Comparison of ENCODE assay signal across 8 mouse cellular contexts in the genomic region with DNA sequence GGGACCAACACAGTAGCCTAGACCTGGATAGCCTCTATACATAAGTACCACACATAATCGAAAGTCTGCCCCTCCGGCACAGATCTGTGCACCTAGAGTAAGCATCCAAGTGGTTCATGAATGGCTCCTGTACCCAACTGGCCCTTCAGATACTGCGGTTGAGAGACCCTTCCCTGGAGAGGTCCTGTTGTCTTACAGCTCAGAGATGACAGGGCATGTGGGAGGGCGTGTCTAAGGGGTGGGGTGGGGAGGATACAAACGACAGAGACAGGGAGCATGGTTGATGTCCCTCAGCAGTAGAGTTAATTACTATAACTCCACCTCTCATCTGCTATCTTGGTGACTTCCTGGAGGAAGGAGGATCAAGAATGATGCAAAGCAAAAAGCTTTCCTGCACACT. TPM values are rescaled to one million over a fixed set of nuclear protein-coding genes. Genes with fewer than 3 reads are reported as not detected.
DNase-seq lines count a peak whose midpoint lies in the region; ATAC-seq and TF ChIP-seq lines count a peak whose summit lies in the region.

No protein-coding gene starts in this region.

- 30% methylated on average over 5 of the region's 5 CpGs for WGBS in forebrain, embryonic 10.5 days
- WGBS in limb, embryonic 11.5 days: 32% methylated on average over 5 of the region's 5 CpGs
- WGBS in neural tube, embryonic 15.5 days: 18% methylated on average over 5 of the region's 5 CpGs
- WGBS in lung, adult 2 months: 36% methylated on average over 5 of the region's 5 CpGs

- peak overlapping the region; percentile 50 for H3K4me3 ChIP-seq in left cerebral cortex, adult 2 months
- H3K4me3 ChIP-seq in forebrain, embryonic 10.5 days: peak overlapping the region; percentile 61
- peak overlapping the region; percentile 48 for H3K4me3 ChIP-seq in limb, embryonic 11.5 days (ENCODE audit: low read depth, low read length)
- peak overlapping the region; percentile 46 for H3K4me3 ChIP-seq in neural tube, embryonic 15.5 days (replicated peaks)
- no peak overlapping the region for H3K4me3 ChIP-seq in lung, adult 2 months (replicated peaks; ENCODE audit: extremely low read depth, low read depth, low read length)

- no peak for ATAC-seq in limb, embryonic 11.5 days (ENCODE audit: insufficient number of reproducible peaks, low FRiP score, low TSS enrichment, low read depth)
- peak; percentile 8 for ATAC-seq in neural tube, embryonic 15.5 days (ENCODE audit: low FRiP score)

- no peak overlapping the region; the same call in 1 of the 2 replicates for H3K9ac ChIP-seq in limb, embryonic 11.5 days (ENCODE audit: low read length)
- H3K9ac ChIP-seq in neural tube, embryonic 15.5 days (replicated peaks): peak overlapping the region; percentile 46

- no peaks in the 10 kb centered on the region for H3K27me3 ChIP-seq in forebrain, embryonic 10.5 days (ENCODE audit: poor library complexity, severe bottlenecking)
- no peaks in the 10 kb centered on the region for H3K27me3 ChIP-seq in limb, embryonic 11.5 days (ENCODE audit: control insufficient read depth, insufficient read depth, low read length)
- no peaks in the 10 kb centered on the region for H3K27me3 ChIP-seq in neural tube, embryonic 15.5 days (replicated peaks)

- no peak for DNase-seq in left cerebral cortex, adult 2 months (ENCODE audit: extremely low spot score in 1 of 2, low spot score in 2 of 2)
- DNase-seq in left cerebral cortex, postnatal 14 days (ENCODE audit: low spot score in 2 of 2): no peak
- DNase-seq in forebrain, embryonic 10.5 days (ENCODE audit: extremely low spot score, low spot score): no peak
- no peak for DNase-seq in limb, embryonic 11.5 days (ENCODE audit: low spot score)
- DNase-seq in adrenal gland, postnatal 14 days: no peak
- no peak for DNase-seq in lung, adult 2 months
- DNase-seq in right cerebral cortex, postnatal 10 days (ENCODE audit: low spot score in 2 of 2): no peak

- no peaks in the 10 kb centered on the region for H3K9me3 ChIP-seq in forebrain, embryonic 10.5 days
- H3K9me3 ChIP-seq in limb, embryonic 11.5 days (ENCODE audit: control insufficient read depth, low read length): no peaks in the 10 kb centered on the region
- H3K9me3 ChIP-seq in neural tube, embryonic 15.5 days (replicated peaks): no peaks in the 10 kb centered on the region

- 0 out of 2 replicates have a peak overlapping the region, but pooled peaks have one; percentile 5 for H3K27ac ChIP-seq in left cerebral cortex, adult 2 months
- peak overlapping the region; percentile 86 for H3K27ac ChIP-seq in forebrain, embryonic 10.5 days
- peak overlapping the region; percentile 57; the same call in 1 of the 2 replicates for H3K27ac ChIP-seq in limb, embryonic 11.5 days (replicated peaks; ENCODE audit: low read depth, low read length)
- peak overlapping the region; percentile 78 for H3K27ac ChIP-seq in neural tube, embryonic 15.5 days (replicated peaks)

- H3K4me1 ChIP-seq in forebrain, embryonic 10.5 days: peaks cover 68% of the 10 kb centered on the region
- peaks cover 46% of the 10 kb centered on the region for H3K4me1 ChIP-seq in limb, embryonic 11.5 days (ENCODE audit: control insufficient read depth, insufficient read depth, low read length)
- H3K4me1 ChIP-seq in neural tube, embryonic 15.5 days: peaks cover 73% of the 10 kb centered on the region
- H3K4me1 ChIP-seq in lung, adult 2 months (ENCODE audit: control insufficient read depth, insufficient read depth, low read length): peaks cover 10% of the 10 kb centered on the region

- intact Hi-C loops in left cerebral cortex, adult 2 months (cut with DNase I): loop anchor here (2.0 kb wide), 1 partner anchor 30 kb away; the partner anchor contains the start of gene Ptprf
- intact Hi-C loops in left cerebral cortex, postnatal 14 days (cut with DNase I): no loop called here

- no peak for TF ChIP-seq CTCF in left cerebral cortex, adult 2 months (IDR thresholded peaks at IDR 0.05)
- no peak for TF ChIP-seq CTCF in lung, adult 2 months (IDR thresholded peaks at IDR 0.05; ENCODE audit: insufficient read depth, low read length)

- peak overlapping the region; percentile 81 for H3K4me2 ChIP-seq in limb, embryonic 11.5 days (ENCODE audit: low read depth, severe bottlenecking)
- peak overlapping the region; percentile 88 for H3K4me2 ChIP-seq in neural tube, embryonic 15.5 days

- peaks cover 82% of the 10 kb centered on the region for H3K36me3 ChIP-seq in forebrain, embryonic 10.5 days (replicated peaks)
- no peaks in the 10 kb centered on the region; the same call in 1 of the 2 replicates for H3K36me3 ChIP-seq in limb, embryonic 11.5 days (ENCODE audit: control insufficient read depth, insufficient read depth, low read length)
- peaks cover 7% of the 10 kb centered on the region for H3K36me3 ChIP-seq in neural tube, embryonic 15.5 days

- no peak for TF ChIP-seq POLR2A in lung, adult 2 months (IDR thresholded peaks at IDR 0.05; ENCODE audit: borderline replicate concordance, extremely low read depth, low read depth, low read length)

RNA-seq across cellular contexts. Expression of gene Ptprf, which starts 29.9 kb away (rescaled TPM):
- 100 to 1,000 TPM; 118 to 119 TPM for total RNA-seq in left cerebral cortex, adult 2 months (2021)
- total RNA-seq in left cerebral cortex, postnatal 14 days (2021): 100 to 1,000 TPM; 168 to 174 TPM
- 99.7 and 102 TPM in 2 replicates for polyA plus RNA-seq in forebrain, embryonic 10.5 days (2016; fragmentation: Nextera tagmentation; extraction: Ambion mirVana)
- polyA plus RNA-seq in limb, embryonic 11.5 days (2014; fragmentation: Nextera tagmentation; extraction: Ambion mirVana): 46.8 and 51.0 TPM in 2 replicates
- 62.9 and 68.5 TPM in 2 replicates for polyA plus RNA-seq in neural tube, embryonic 15.5 days (2015; fragmentation: Nextera tagmentation; extraction: Ambion mirVana)
- total RNA-seq in adrenal gland, postnatal 14 days (2021): 63.5 and 64.3 TPM in 2 replicates
- 245 and 250 TPM in 2 replicates for polyA plus RNA-seq in lung, adult 2 months (2012; rRNA removed)

Comparison
In these comparisons a context has a peak if more than half of its experiments do, and no peak if none do; other contexts are left out.
1. H3K27ac ChIP-seq: peak in every context shown above with its lines; median percentile 86 in forebrain, embryonic 10.5 days; 78 in neural tube, embryonic 15.5 days; 57 in limb, embryonic 11.5 days; 5 in left cerebral cortex, adult 2 months.